Mouse (Mus musculus) spleen, adult 10 weeks (tissue): ENCODE results near the gene Ttc21a. TPM values are rescaled to one million over a fixed set of nuclear protein-coding genes. Genes with fewer than 3 reads are reported as not detected.

Experiments
- polyA plus RNA-seq: library from polyadenylated mRNA; stranded (reverse); fragments of 350-450 nt; fragmentation: Illumina TruSeq; extraction: RNeasy Lipid Tissue Mini Kit (QIAGEN cat#74804); gene quantifications from one replicate; pipeline ENCODE4 v1.2.3, GENCODE M21; 2015; ENCODE audit warnings: low replicate concordance; ENCODE audit not compliant: insufficient read depth

Ttc21a gene
- not detected for polyA plus RNA-seq

GRCm38 (mm10) chr9:119937005-119937773 lies at the start of gene Ttc21a, which contains the start of gene Gorasp1:
Ttc21a (plus strand) TSS chr9:119937606.
Gorasp1 (minus strand) TSS chr9:119937565.

GRCm38 (mm10) chr9:119894339-119895009 lies 42.9 kb upstream of the Ttc21a start, which contains the start of gene Wdr48:
Wdr48 (plus strand) TSS chr9:119894878.

GRCm38 (mm10) chr9:119984536-119985011 lies 47.2 kb downstream of the Ttc21a start, which contains the start of gene Csrnp1:
Csrnp1 (minus strand) TSS chr9:119984658.

Other genes starting within 250 kb of the Ttc21a start
- gene Scn10a, start 218.3 kb upstream of the Ttc21a start, polyA plus RNA-seq, result not detected
- 0.07 TPM for gene Scn11a, start 112.2 kb upstream of the Ttc21a start, polyA plus RNA-seq
- gene Wdr48, start 42.7 kb upstream of the Ttc21a start, polyA plus RNA-seq, result 57.8 TPM
- gene Gorasp1, start within 50 bp of the Ttc21a start, polyA plus RNA-seq, result 3.3 TPM
- 10.5 TPM for gene Csrnp1, start 47.1 kb downstream of the Ttc21a start, polyA plus RNA-seq
- gene Xirp1, start 86.0 kb downstream of the Ttc21a start, polyA plus RNA-seq, result 0.07 TPM
- 24.8 TPM for gene Cx3cr1, start 132.3 kb downstream of the Ttc21a start, polyA plus RNA-seq
- gene Ccr8, start 154.5 kb downstream of the Ttc21a start, polyA plus RNA-seq, result 0.69 TPM
- 22.7 TPM for gene Slc25a38, start 172.8 kb downstream of the Ttc21a start, polyA plus RNA-seq
- gene Rpsa, start 190.1 kb downstream of the Ttc21a start, polyA plus RNA-seq, result 1,931 TPM
- not detected for gene Mobp, start 212.1 kb downstream of the Ttc21a start, polyA plus RNA-seq